Mouse (Mus musculus): ENCODE results near the gene Rnf157.
"Not testable (repeated sequence)": the region's sequence is repeated elsewhere in the genome, so short reads cannot be mapped to it uniquely, and the experiment has no call there.

The Rnf157 gene

GRCm38 (mm10) chr11:116433356-116434286, 20.8 kb upstream of the Rnf157 start, which contains the start of gene Ubald2:
TSS of gene Ubald2 (plus strand) at chr11:116434094.
- DNase-seq (ENCODE audit: low spot score): peak; percentile 98

- DNase-seq (ENCODE audit: low spot score): no peak
Observed at GRCm38 (mm10) chr11:116432593-116433355, 19.9 kb upstream of the Rnf157 start.

- DNase-seq (ENCODE audit: low spot score): no peak
Observed at GRCm38 (mm10) chr11:116432127-116432526, 19.3 kb upstream of the Rnf157 start.

GRCm38 (mm10) chr11:116431428-116432077, 18.7 kb upstream of the Rnf157 start:
- DNase-seq (ENCODE audit: low spot score): no peak

GRCm38 (mm10) chr11:116430723-116431427, 18.0 kb upstream of the Rnf157 start:
- no peak for DNase-seq (ENCODE audit: low spot score)

GRCm38 (mm10) chr11:116429862-116430613, 17.2 kb upstream of the Rnf157 start:
- no peak for DNase-seq (ENCODE audit: low spot score)

GRCm38 (mm10) chr11:116428872-116429859, 16.3 kb upstream of the Rnf157 start:
- DNase-seq (ENCODE audit: low spot score): no peak

GRCm38 (mm10) chr11:116426852-116427575, 14.2 kb upstream of the Rnf157 start:
- no peak for DNase-seq (ENCODE audit: low spot score)

GRCm38 (mm10) chr11:116426328-116426727, 13.5 kb upstream of the Rnf157 start:
- not testable (repeated sequence) for DNase-seq (ENCODE audit: low spot score)

- no peak for DNase-seq (ENCODE audit: low spot score)
Observed at GRCm38 (mm10) chr11:116424621-116425407, 12.0 kb upstream of the Rnf157 start.

- peak; percentile 52 for DNase-seq (ENCODE audit: low spot score)
Observed at GRCm38 (mm10) chr11:116423782-116424620, 11.2 kb upstream of the Rnf157 start.

GRCm38 (mm10) chr11:116423214-116423613, 10.4 kb upstream of the Rnf157 start:
- DNase-seq (ENCODE audit: low spot score): no peak

- DNase-seq (ENCODE audit: low spot score): no peak
Observed at GRCm38 (mm10) chr11:116422562-116422961, 9.7 kb upstream of the Rnf157 start.

GRCm38 (mm10) chr11:116421102-116421501, 8.3 kb upstream of the Rnf157 start:
- DNase-seq (ENCODE audit: low spot score): no peak

GRCm38 (mm10) chr11:116418841-116419462, 6.1 kb upstream of the Rnf157 start:
- no peak for DNase-seq (ENCODE audit: low spot score)

- no peak for DNase-seq (ENCODE audit: low spot score)
Observed at GRCm38 (mm10) chr11:116418194-116418840, 5.5 kb upstream of the Rnf157 start.
